Mouse (Mus musculus): ENCODE measurements around the gene Slc38a8. TPM values are rescaled to one million over a fixed set of nuclear protein-coding genes. Genes with fewer than 3 reads are reported as not detected.

Gene Slc38a8
- polyA plus RNA-seq, 1 experiment = 0.19 TPM

GRCm38 (mm10) chr8:119447781-119448170 is 53.7 kb downstream of the Slc38a8 start:
- TF ChIP-seq CTCF (IDR thresholded peaks at IDR 0.05; ENCODE audit: borderline replicate concordance, extremely low read depth, insufficient read depth, insufficient read length) (no peak), POLR2A (IDR thresholded peaks at IDR 0.05; ENCODE audit: borderline replicate concordance, extremely low read depth, insufficient read depth, insufficient read length, poor library complexity, severe bottlenecking) (no peak)
- DNase-seq (ENCODE audit: low read depth) = no peak

GRCm38 (mm10) chr8:119446990-119447780 is 54.3 kb downstream of the Slc38a8 start:
- no peak for DNase-seq (ENCODE audit: low read depth)
- no peak for TF ChIP-seq CTCF (IDR thresholded peaks at IDR 0.05; ENCODE audit: borderline replicate concordance, extremely low read depth, insufficient read depth, insufficient read length)
- no peak for TF ChIP-seq POLR2A (IDR thresholded peaks at IDR 0.05; ENCODE audit: borderline replicate concordance, extremely low read depth, insufficient read depth, insufficient read length, poor library complexity, severe bottlenecking)

DNA sequence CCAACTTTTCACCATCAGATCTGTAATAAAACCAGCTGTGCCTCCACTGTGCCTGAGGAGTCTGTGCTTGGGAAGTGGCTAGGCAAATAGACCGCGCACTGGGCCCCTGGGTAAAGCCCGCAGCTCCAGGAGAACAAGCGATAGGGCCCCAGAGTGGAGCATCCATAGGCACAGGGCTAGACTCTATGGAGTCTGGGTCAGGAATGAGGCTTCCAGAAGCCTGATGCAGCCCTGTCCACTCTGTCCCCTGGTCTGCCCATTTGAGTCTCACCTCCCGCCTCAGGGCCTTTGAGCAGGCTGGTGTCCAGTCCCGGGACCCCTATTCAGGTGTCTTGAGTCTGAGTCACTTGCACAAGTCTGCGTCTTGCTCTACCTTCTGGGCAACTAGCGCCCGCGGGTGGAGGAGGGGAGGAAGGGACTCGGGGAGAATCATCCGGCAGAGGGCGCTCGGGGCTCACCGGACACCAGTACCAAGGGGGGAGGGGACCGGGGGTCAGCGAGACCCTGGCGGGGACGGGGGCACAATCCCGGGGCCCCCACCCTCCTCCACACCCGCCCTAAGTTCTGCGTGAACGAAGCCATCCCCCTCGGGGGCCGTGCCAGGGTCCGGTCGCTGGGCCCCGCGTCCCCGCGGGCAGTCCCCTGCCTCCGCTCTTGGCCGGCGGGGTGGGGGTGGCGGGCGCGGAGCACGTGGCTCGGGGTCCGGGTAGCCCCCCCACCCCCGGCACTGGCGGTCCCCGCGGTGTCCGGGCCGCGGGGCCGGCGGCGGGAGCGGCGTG is 55.1 kb downstream of the Slc38a8 start, which contains the start of gene Necab2:
TSS of gene Necab2 (plus strand) at position 509 of the 779 bp plus-strand sequence.
- TF ChIP-seq POLR2A (IDR thresholded peaks at IDR 0.05; ENCODE audit: borderline replicate concordance, extremely low read depth, insufficient read depth, insufficient read length, poor library complexity, severe bottlenecking) = no peak
- peak; percentile 89 for TF ChIP-seq CTCF (IDR thresholded peaks at IDR 0.05; ENCODE audit: borderline replicate concordance, extremely low read depth, insufficient read depth, insufficient read length)

GRCm38 (mm10) chr8:119442970-119443369 is 58.5 kb downstream of the Slc38a8 start:
- DNase-seq (ENCODE audit: low read depth) = no peak
- TF ChIP-seq CTCF (IDR thresholded peaks at IDR 0.05; ENCODE audit: borderline replicate concordance, extremely low read depth, insufficient read depth, insufficient read length) = no peak
- TF ChIP-seq POLR2A (IDR thresholded peaks at IDR 0.05; ENCODE audit: borderline replicate concordance, extremely low read depth, insufficient read depth, insufficient read length, poor library complexity, severe bottlenecking) = no peak

More for the DNA sequence above, 55.1 kb downstream of the Slc38a8 start, which contains the start of gene Necab2:
- peak; percentile 92 for DNase-seq (ENCODE audit: low read depth)

- no peak for TF ChIP-seq POLR2A (IDR thresholded peaks at IDR 0.05; ENCODE audit: borderline replicate concordance, extremely low read depth, insufficient read depth, insufficient read length, poor library complexity, severe bottlenecking)
- no peak for DNase-seq (ENCODE audit: low read depth)
Observed at GRCm38 (mm10) chr8:119442013-119442412, 59.5 kb downstream of the Slc38a8 start.

GRCm38 (mm10) chr8:119440952-119441270 is 60.6 kb downstream of the Slc38a8 start:
- TF ChIP-seq CTCF (IDR thresholded peaks at IDR 0.05; ENCODE audit: borderline replicate concordance, extremely low read depth, insufficient read depth, insufficient read length) (no peak), POLR2A (IDR thresholded peaks at IDR 0.05; ENCODE audit: borderline replicate concordance, extremely low read depth, insufficient read depth, insufficient read length, poor library complexity, severe bottlenecking) (no peak)
- DNase-seq (ENCODE audit: low read depth) = no peak

GRCm38 (mm10) chr8:119440250-119440951 is 61.1 kb downstream of the Slc38a8 start:
- peak; percentile 83 for DNase-seq (ENCODE audit: low read depth)
- TF ChIP-seq POLR2A (IDR thresholded peaks at IDR 0.05; ENCODE audit: borderline replicate concordance, extremely low read depth, insufficient read depth, insufficient read length, poor library complexity, severe bottlenecking) (no peak), CTCF (IDR thresholded peaks at IDR 0.05; ENCODE audit: borderline replicate concordance, extremely low read depth, insufficient read depth, insufficient read length) (peak; percentile 78)

GRCm38 (mm10) chr8:119439893-119440249 is 61.6 kb downstream of the Slc38a8 start:
- DNase-seq (ENCODE audit: low read depth) = peak; percentile 42
- TF ChIP-seq POLR2A (IDR thresholded peaks at IDR 0.05; ENCODE audit: borderline replicate concordance, extremely low read depth, insufficient read depth, insufficient read length, poor library complexity, severe bottlenecking) (no peak), CTCF (IDR thresholded peaks at IDR 0.05; ENCODE audit: borderline replicate concordance, extremely low read depth, insufficient read depth, insufficient read length) (no peak)

DNA sequence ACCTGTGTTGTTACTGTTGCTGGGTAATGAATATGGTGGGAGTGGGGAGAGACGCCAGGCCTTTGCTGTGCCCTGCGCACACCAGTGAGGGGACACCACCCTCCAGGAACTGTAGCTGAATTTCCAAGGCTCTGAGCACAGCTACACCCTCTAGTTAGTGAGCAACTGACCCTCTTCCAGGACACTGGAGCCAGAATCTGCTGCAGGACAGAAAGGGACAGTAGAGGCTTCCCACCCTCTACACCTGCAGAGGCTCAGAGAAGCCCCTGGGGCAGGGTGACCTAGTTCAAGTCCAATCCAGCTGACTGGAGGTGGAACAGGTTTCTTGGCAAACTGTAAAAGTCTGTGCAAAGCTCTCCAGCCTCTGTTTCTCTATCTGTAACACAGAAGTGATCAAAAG is 62.1 kb downstream of the Slc38a8 start:
- no peak for DNase-seq (ENCODE audit: low read depth)
- TF ChIP-seq CTCF (IDR thresholded peaks at IDR 0.05; ENCODE audit: borderline replicate concordance, extremely low read depth, insufficient read depth, insufficient read length) (no peak), POLR2A (IDR thresholded peaks at IDR 0.05; ENCODE audit: borderline replicate concordance, extremely low read depth, insufficient read depth, insufficient read length, poor library complexity, severe bottlenecking) (no peak)

DNA sequence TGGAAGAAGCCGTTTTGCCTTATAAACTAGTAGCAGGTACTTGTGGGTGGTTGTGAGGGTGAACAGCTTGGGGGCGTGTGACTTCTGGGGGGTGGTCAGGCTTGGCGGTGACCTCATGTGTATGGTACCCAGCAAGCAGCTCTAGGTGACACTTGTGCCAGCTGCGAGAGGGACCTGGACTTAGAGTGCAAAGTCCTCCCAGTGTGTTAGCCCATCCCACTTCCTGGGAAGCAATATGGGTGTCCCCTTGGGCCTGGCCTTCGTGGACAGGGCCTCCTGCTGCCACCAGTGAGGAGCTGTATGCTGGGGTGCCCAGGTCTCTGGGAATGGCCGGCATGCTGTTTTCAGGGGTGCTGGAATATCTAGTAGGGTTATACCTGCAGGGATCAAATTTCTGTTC is 62.6 kb downstream of the Slc38a8 start:
- TF ChIP-seq POLR2A (IDR thresholded peaks at IDR 0.05; ENCODE audit: borderline replicate concordance, extremely low read depth, insufficient read depth, insufficient read length, poor library complexity, severe bottlenecking) (no peak), CTCF (IDR thresholded peaks at IDR 0.05; ENCODE audit: borderline replicate concordance, extremely low read depth, insufficient read depth, insufficient read length) (no peak)
- DNase-seq (ENCODE audit: low read depth) = no peak

- no peak for TF ChIP-seq CTCF (IDR thresholded peaks at IDR 0.05; ENCODE audit: borderline replicate concordance, extremely low read depth, insufficient read depth, insufficient read length)
- no peak for TF ChIP-seq POLR2A (IDR thresholded peaks at IDR 0.05; ENCODE audit: borderline replicate concordance, extremely low read depth, insufficient read depth, insufficient read length, poor library complexity, severe bottlenecking)
Observed at GRCm38 (mm10) chr8:119437506-119437905, 64.0 kb downstream of the Slc38a8 start.

More at GRCm38 (mm10) chr8:119437506-119437905, 64.0 kb downstream of the Slc38a8 start:
- no peak for DNase-seq (ENCODE audit: low read depth)
